Mouse (Mus musculus): Measurements from ENCODE around the gene Acbd3. TPM values are rescaled to one million over a fixed set of nuclear protein-coding genes. Genes with fewer than 3 reads are reported as not detected.
A peak's percentile ranks its signal among the peaks of the same experiment; 100 is the strongest.

Gene Acbd3
- polyA plus RNA-seq (2015; fragmentation: Nextera tagmentation; extraction: Ambion mirVana) = 22.4 and 23.9 TPM in 2 replicates

DNA sequence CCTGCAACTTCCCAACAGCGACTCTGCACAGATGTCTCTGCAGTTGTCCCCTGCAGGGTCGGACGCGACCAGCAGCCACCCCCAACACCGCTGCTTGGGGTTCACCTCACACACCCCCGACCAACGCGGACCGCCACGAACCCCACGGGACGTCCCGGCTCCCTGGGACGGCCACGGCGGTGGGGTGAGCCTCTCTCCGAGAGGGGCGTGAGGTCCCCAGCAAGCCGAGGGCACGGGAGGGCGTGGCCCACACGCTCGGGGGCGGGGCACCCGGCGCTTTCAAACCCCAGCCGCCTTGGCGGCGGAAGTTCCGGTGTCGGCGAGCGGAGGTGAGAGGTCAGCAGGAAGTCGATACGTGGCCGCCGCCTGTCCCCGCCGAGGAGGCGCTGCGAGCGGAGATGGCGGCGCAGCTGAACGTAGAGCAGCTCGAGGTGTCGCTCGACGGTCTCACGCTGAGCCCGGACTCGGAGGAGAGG, at the start of gene Acbd3:
TSS of gene Acbd3 (plus strand) at position 340 of the 476 bp plus-strand sequence.
- H3K4me1 ChIP-seq (ENCODE audit: control insufficient read depth, insufficient read depth, low read length) = peaks cover 27% of the 10 kb centered on the region
- H3K36me3 ChIP-seq (ENCODE audit: control insufficient read depth, insufficient read depth, low read length) = no peaks in the 10 kb centered on the region
- H3K4me2 ChIP-seq (ENCODE audit: low read length) = peak within 1 kb of the TSS; percentile 77
- H3K27me3 ChIP-seq (ENCODE audit: control insufficient read depth, insufficient read depth, low read depth, low read length) = no peaks in the 10 kb centered on the region; the same call in 1 of the 2 replicates
- H3K4me3 ChIP-seq (ENCODE audit: low read depth, low read length) = peak within 1 kb of the TSS; percentile 100
- WGBS = under 1% methylated on average over 52 of the region's 52 CpGs
- H3K27ac ChIP-seq (ENCODE audit: low read length) = peak within 1 kb of the TSS; percentile 89
- peak within 1 kb of the TSS; percentile 97 for H3K9ac ChIP-seq (ENCODE audit: low read depth, low read length)
- no peaks in the 10 kb centered on the region for H3K9me3 ChIP-seq (replicated peaks; ENCODE audit: control insufficient read depth, low read length, poor library complexity, severe bottlenecking)
- peak; percentile 96 for ATAC-seq

DNA sequence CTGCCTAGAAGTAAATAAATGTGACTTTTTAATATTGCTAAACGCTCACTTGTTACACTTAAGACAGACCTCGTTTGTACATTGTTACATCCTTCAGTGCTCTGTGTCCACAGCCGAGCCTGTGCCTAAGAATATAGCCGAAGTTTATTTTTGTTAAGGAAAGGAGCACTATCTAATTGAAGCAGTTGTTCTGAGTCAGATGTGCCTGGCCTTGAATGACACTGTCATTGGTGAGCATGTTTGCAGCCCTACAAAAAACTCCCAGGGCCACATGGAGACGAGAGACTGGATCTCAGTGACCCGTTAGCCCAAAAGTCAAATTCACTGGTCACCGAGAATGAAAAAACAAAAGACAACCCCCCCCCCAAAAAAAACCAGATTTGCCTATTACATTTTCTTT, 34.6 kb upstream of the Acbd3 start:
- no peaks in the 10 kb centered on the region for H3K4me1 ChIP-seq (ENCODE audit: control insufficient read depth, insufficient read depth, low read length)
- ATAC-seq = no peak
- no peak overlapping the region for H3K4me3 ChIP-seq (ENCODE audit: low read depth, low read length)
- H3K27ac ChIP-seq (ENCODE audit: low read length) = no peak overlapping the region
- H3K4me2 ChIP-seq (ENCODE audit: low read length) = no peak overlapping the region
- 87% methylated on average over 7 of the region's 7 CpGs for WGBS
- H3K36me3 ChIP-seq (ENCODE audit: control insufficient read depth, insufficient read depth, low read length) = peaks cover 15% of the 10 kb centered on the region
- peaks cover 14% of the 10 kb centered on the region for H3K27me3 ChIP-seq (ENCODE audit: control insufficient read depth, insufficient read depth, low read depth, low read length)
- H3K9me3 ChIP-seq (replicated peaks; ENCODE audit: control insufficient read depth, low read length, poor library complexity, severe bottlenecking) = no peaks in the 10 kb centered on the region
- H3K9ac ChIP-seq (ENCODE audit: low read depth, low read length) = no peak overlapping the region

DNA sequence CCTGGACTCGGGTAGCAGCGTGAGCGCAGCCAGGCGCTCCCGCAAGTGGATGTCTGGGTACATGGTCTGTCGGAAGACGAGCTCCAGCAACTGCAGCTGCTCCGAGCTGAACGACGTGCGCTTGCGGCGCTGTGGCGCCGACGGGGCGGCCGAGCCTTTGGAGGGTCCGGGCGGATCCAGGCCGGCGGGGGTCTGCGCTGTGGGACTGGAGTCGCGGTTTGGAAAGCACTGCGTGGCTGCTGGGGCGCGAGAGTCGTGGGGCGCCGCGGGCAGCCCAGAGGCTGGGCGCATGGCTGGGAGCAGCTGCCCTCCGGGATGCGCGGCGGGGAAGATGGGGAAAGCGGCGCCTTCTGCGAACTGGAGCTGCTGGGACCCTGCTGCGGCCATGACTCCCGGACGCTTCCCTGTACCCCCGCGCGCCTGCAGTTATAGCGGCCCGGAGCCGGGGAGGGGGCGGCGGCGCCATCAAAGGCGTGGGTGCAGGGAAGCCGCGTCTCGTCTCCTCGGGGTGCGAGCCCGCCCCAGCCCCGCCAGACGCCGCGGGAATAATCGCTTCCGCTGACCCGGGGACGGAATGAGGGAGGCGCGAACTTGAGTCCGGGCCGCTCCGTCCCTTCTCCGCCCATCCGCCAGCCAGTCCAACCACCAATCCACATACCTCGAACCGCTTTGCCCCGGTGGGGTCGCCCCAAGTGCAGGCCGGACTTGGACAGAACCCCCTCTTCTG, 29.1 kb upstream of the Acbd3 start, which contains the start of gene Mixl1:
TSS of gene Mixl1 (minus strand) at position 409 of the 727 bp plus-strand sequence.
- peak within 1 kb of the TSS; percentile 59 for H3K4me2 ChIP-seq (ENCODE audit: low read length)
- peak within 1 kb of the TSS; percentile 38 for H3K4me3 ChIP-seq (ENCODE audit: low read depth, low read length)
- peaks cover 34% of the 10 kb centered on the region for H3K27me3 ChIP-seq (ENCODE audit: control insufficient read depth, insufficient read depth, low read depth, low read length)
- H3K9ac ChIP-seq (ENCODE audit: low read depth, low read length) = peak within 1 kb of the TSS; percentile 50; the same call in 1 of the 2 replicates
- H3K36me3 ChIP-seq (ENCODE audit: control insufficient read depth, insufficient read depth, low read length) = no peaks in the 10 kb centered on the region
- H3K27ac ChIP-seq (ENCODE audit: low read length) = no peak within 1 kb of the TSS
- no peaks in the 10 kb centered on the region for H3K9me3 ChIP-seq (replicated peaks; ENCODE audit: control insufficient read depth, low read length, poor library complexity, severe bottlenecking)
- WGBS = 1% methylated on average over 68 of the region's 79 CpGs
- peaks cover 3% of the 10 kb centered on the region; the same call in 1 of the 2 replicates for H3K4me1 ChIP-seq (ENCODE audit: control insufficient read depth, insufficient read depth, low read length)
- no peak for ATAC-seq

GRCm38 (mm10) chr1:180698063-180698462, 27.8 kb upstream of the Acbd3 start:
- no peaks in the 10 kb centered on the region for H3K36me3 ChIP-seq (ENCODE audit: control insufficient read depth, insufficient read depth, low read length)
- 64% methylated on average over 5 of the region's 5 CpGs for WGBS
- peaks cover 34% of the 10 kb centered on the region for H3K27me3 ChIP-seq (ENCODE audit: control insufficient read depth, insufficient read depth, low read depth, low read length)

GRCm38 (mm10) chr1:180703400-180703799, 22.4 kb upstream of the Acbd3 start:
- no peak overlapping the region for H3K4me2 ChIP-seq (ENCODE audit: low read length)
- H3K4me3 ChIP-seq (ENCODE audit: low read depth, low read length) = no peak overlapping the region
- no peak overlapping the region for H3K9ac ChIP-seq (ENCODE audit: low read depth, low read length)
- no peaks in the 10 kb centered on the region; the same call in 1 of the 2 replicates for H3K27me3 ChIP-seq (ENCODE audit: control insufficient read depth, insufficient read depth, low read depth, low read length)
- no peaks in the 10 kb centered on the region for H3K9me3 ChIP-seq (replicated peaks; ENCODE audit: control insufficient read depth, low read length, poor library complexity, severe bottlenecking)
- no peaks in the 10 kb centered on the region for H3K36me3 ChIP-seq (ENCODE audit: control insufficient read depth, insufficient read depth, low read length)
- H3K4me1 ChIP-seq (ENCODE audit: control insufficient read depth, insufficient read depth, low read length) = no peaks in the 10 kb centered on the region
- 45% methylated on average over 6 of the region's 6 CpGs for WGBS
- no peak overlapping the region for H3K27ac ChIP-seq (ENCODE audit: low read length)
- ATAC-seq = no peak

More at GRCm38 (mm10) chr1:180698063-180698462, 27.8 kb upstream of the Acbd3 start:
- H3K9me3 ChIP-seq (replicated peaks; ENCODE audit: control insufficient read depth, low read length, poor library complexity, severe bottlenecking) = no peaks in the 10 kb centered on the region
- H3K4me1 ChIP-seq (ENCODE audit: control insufficient read depth, insufficient read depth, low read length) = peaks cover 3% of the 10 kb centered on the region; the same call in 1 of the 2 replicates
- no peak overlapping the region for H3K9ac ChIP-seq (ENCODE audit: low read depth, low read length)
- no peak for ATAC-seq
- H3K4me3 ChIP-seq (ENCODE audit: low read depth, low read length) = no peak overlapping the region
- no peak overlapping the region for H3K27ac ChIP-seq (ENCODE audit: low read length)
- H3K4me2 ChIP-seq (ENCODE audit: low read length) = no peak overlapping the region

- H3K4me1 ChIP-seq (ENCODE audit: control insufficient read depth, insufficient read depth, low read length) = no peaks in the 10 kb centered on the region
- H3K27ac ChIP-seq (ENCODE audit: low read length) = no peak overlapping the region
- WGBS = 64% methylated on average over 3 of the region's 3 CpGs
- no peak overlapping the region for H3K4me3 ChIP-seq (ENCODE audit: low read depth, low read length)
- H3K9ac ChIP-seq (ENCODE audit: low read depth, low read length) = no peak overlapping the region
- H3K36me3 ChIP-seq (ENCODE audit: control insufficient read depth, insufficient read depth, low read length) = no peaks in the 10 kb centered on the region
- H3K9me3 ChIP-seq (replicated peaks; ENCODE audit: control insufficient read depth, low read length, poor library complexity, severe bottlenecking) = no peaks in the 10 kb centered on the region
- ATAC-seq = no peak
- H3K4me2 ChIP-seq (ENCODE audit: low read length) = no peak overlapping the region
- H3K27me3 ChIP-seq (ENCODE audit: control insufficient read depth, insufficient read depth, low read depth, low read length) = no peaks in the 10 kb centered on the region
Observed at GRCm38 (mm10) chr1:180707368-180707767, 18.5 kb upstream of the Acbd3 start.

- WGBS = 82% methylated on average over 3 of the region's 3 CpGs
Observed at GRCm38 (mm10) chr1:180707813-180708212, 18.0 kb upstream of the Acbd3 start.

DNA sequence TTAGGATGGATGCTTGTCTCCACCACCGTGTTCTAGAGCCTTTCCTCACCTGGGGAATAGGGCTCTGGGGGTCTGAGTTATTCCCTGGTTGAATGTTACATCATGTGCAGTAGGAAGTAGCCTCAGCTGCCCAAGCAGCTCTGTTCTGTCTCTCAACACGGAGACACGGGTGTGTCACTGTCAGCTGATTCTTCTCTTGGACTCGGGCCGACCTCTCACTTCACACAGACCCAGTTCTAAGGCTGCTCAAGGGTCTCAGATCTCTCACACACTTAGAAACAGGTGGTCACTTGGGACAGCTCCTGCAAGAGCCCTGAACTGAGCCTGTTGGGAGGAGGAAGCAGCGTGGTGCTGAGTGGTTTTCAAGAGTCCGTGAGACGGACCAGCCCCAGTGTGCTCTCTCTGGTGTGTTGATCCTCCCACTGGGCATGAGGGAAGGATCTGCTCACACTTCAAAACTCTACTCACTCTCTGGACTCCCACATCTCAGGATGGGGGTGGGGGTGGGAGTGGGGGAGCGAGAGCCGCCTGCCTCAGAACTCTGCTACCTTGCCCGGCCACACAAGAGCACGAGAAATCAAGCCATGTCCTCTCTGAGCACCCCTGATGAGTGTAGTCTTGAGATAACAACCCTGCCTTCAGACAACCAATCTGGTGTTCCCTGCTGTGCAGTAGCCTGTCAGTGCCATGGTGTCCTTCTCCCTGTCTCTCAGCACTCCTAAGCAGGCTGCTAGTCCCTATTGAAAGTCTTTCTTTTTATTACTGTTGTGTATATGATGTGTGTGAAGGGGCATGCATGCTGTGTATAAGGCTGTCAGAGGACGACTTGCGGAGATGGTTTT, 16.7 kb upstream of the Acbd3 start:
- Histone ChIP-seq H3K27me3 (ENCODE audit: control insufficient read depth, insufficient read depth, low read depth, low read length) (no peaks in the 10 kb centered on the region), H3K9me3 (replicated peaks; ENCODE audit: control insufficient read depth, low read length, poor library complexity, severe bottlenecking) (no peaks in the 10 kb centered on the region), H3K36me3 (ENCODE audit: control insufficient read depth, insufficient read depth, low read length) (no peaks in the 10 kb centered on the region), H3K4me3 (ENCODE audit: low read depth, low read length) (no peak overlapping the region), H3K4me2 (ENCODE audit: low read length) (no peak overlapping the region), H3K27ac (ENCODE audit: low read length) (no peak overlapping the region), H3K9ac (ENCODE audit: low read depth, low read length) (no peak overlapping the region), H3K4me1 (ENCODE audit: control insufficient read depth, insufficient read depth, low read length) (no peaks in the 10 kb centered on the region)
- 81% methylated on average over 14 of the region's 14 CpGs for WGBS
- no peak for ATAC-seq

More at GRCm38 (mm10) chr1:180707813-180708212, 18.0 kb upstream of the Acbd3 start:
- H3K27me3 ChIP-seq (ENCODE audit: control insufficient read depth, insufficient read depth, low read depth, low read length) = no peaks in the 10 kb centered on the region
- H3K4me3 ChIP-seq (ENCODE audit: low read depth, low read length) = no peak overlapping the region
- no peak overlapping the region for H3K9ac ChIP-seq (ENCODE audit: low read depth, low read length)
- no peaks in the 10 kb centered on the region for H3K9me3 ChIP-seq (replicated peaks; ENCODE audit: control insufficient read depth, low read length, poor library complexity, severe bottlenecking)
- no peak overlapping the region for H3K4me2 ChIP-seq (ENCODE audit: low read length)
- no peaks in the 10 kb centered on the region for H3K4me1 ChIP-seq (ENCODE audit: control insufficient read depth, insufficient read depth, low read length)
- no peak overlapping the region for H3K27ac ChIP-seq (ENCODE audit: low read length)
- H3K36me3 ChIP-seq (ENCODE audit: control insufficient read depth, insufficient read depth, low read length) = no peaks in the 10 kb centered on the region
- ATAC-seq = no peak

All from midbrain, embryonic 16.5 days (tissue).